Mouse (Mus musculus) thymus, adult 2 months (tissue): ENCODE data around the gene Faxc. TPM values are rescaled to one million over a fixed set of nuclear protein-coding genes. Genes with fewer than 3 reads are reported as not detected.

Experiments used
- DNase-seq: peaks from one replicate; pipeline ENCODE4 v3.0.0; 2021
- H3K27ac ChIP-seq: fragments of 200-500 bp; 2 replicates; pipeline ENCODE4 v1.5.1; 2012; ENCODE audit warnings: low read length, control low read depth; ENCODE audit not compliant: control insufficient read depth, insufficient read depth
- H3K27me3 ChIP-seq: fragments of 200-500 bp; 2 replicates; pipeline ENCODE4 v1.6.1; 2012; ENCODE audit warnings: mild to moderate bottlenecking, low read length, moderate library complexity, mixed read lengths; ENCODE audit not compliant: control insufficient read depth, insufficient read depth
- H3K36me3 ChIP-seq: fragments of 200-500 bp; 2 replicates; pipeline ENCODE4 v1.6.1; 2012; ENCODE audit warnings: mild to moderate bottlenecking, low read length, moderate library complexity; ENCODE audit not compliant: control insufficient read depth, insufficient read depth
- H3K4me1 ChIP-seq: fragments of 200-500 bp; replicated peaks from 2 replicates; pipeline ENCODE4 v1.6.1; 2012; ENCODE audit warnings: low read length; ENCODE audit not compliant: control insufficient read depth, insufficient read depth
- H3K4me3 ChIP-seq: fragments of 200-500 bp; 2 replicates; pipeline ENCODE4 v1.5.1; 2012; ENCODE audit warnings: mild to moderate bottlenecking, low read length, control low read depth, moderate library complexity; ENCODE audit not compliant: control insufficient read depth, insufficient read depth
- CTCF ChIP-seq: fragments of 200-500 bp; IDR thresholded peaks from 2 replicates; pipeline ENCODE4 v1.5.1; 2012; ENCODE audit warnings: mild to moderate bottlenecking, control low read depth, low read length, moderate library complexity, borderline replicate concordance; ENCODE audit not compliant: control insufficient read depth, poor library complexity, insufficient read depth; ENCODE audit errors: extremely low read depth
- POLR2A ChIP-seq: fragments of 200-500 bp; IDR thresholded peaks from 2 replicates; pipeline ENCODE4 v1.6.1; 2012; ENCODE audit warnings: mild to moderate bottlenecking, low read length, control low read depth, moderate library complexity; ENCODE audit not compliant: control insufficient read depth, poor library complexity, insufficient read depth; ENCODE audit errors: extremely low read depth
- WGBS: fragments of 180-500 bp; shearing (Covaris S2); methylation state at CpG from one replicate; pipeline ENCODE4 v1.1.7; 2018; 5-methylcytosine and 5-hydroxymethylcytosine counted together
- polyA plus RNA-seq: library from polyadenylated mRNA; depleted of rRNA; stranded (reverse); fragments of >200 nt; gene quantifications from 2 replicates; pipeline ENCODE4 v1.2.3, GENCODE M21; 2012

Gene Faxc
- polyA plus RNA-seq, 1 experiment, result 0.40 TPM

DNA sequence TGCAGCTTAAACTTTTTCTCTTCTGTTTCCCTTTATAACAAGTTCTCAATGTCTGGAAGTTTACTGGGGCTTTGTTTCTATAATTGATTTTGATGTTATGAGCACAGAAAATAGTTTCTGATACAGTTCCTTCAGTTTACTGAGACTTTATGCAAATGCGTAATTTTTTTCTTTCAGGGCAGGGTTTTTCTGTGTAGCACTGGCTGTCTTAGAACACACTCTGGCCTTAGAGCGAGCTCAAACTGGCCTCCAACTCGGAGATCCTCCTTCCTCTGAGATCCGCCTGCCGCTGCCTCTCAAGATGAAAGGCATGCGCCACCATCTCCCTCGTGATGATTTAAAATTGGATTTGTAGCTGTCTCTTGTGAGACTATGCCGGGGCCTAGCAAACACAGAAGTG, 6.8 kb downstream of the Faxc start:
- Histone ChIP-seq H3K27ac (no peak overlapping the region), H3K4me3 (no peak overlapping the region), H3K27me3 (no peaks in the 10 kb centered on the region), H3K4me1 (no peaks in the 10 kb centered on the region), H3K36me3 (no peaks in the 10 kb centered on the region)
- TF ChIP-seq CTCF (no peak), POLR2A (no peak)
- 95% methylated on average over 8 of the region's 8 CpGs for WGBS
- DNase-seq, result no peak

DNA sequence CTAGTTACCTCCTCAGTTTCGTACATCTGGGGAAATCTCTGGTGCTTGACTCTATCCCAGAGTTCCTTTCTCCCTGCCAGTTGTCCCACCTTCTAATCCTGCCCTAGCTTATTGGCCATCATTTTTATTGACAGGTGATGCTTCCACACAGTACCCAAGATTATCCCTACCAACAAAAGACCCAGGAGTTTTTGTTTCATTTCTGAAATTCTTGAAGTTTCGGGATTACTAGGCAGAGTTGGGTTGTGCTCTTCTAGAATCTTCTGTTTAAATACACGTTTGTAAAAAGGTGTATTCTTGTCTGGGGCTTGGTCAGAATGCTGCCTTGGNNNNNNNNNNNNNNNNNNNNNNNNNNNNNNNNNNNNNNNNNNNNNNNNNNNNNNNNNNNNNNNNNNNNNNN, 13.5 kb downstream of the Faxc start:
- H3K4me3 ChIP-seq, result no peak overlapping the region
- TF ChIP-seq CTCF, result no peak
- TF ChIP-seq POLR2A, result no peak
- H3K4me1 ChIP-seq, result no peaks in the 10 kb centered on the region
- no peaks in the 10 kb centered on the region for H3K27me3 ChIP-seq
- no peaks in the 10 kb centered on the region for H3K36me3 ChIP-seq
- DNase-seq, result no peak
- WGBS, result 83% methylated on average over 3 of the region's 3 CpGs
- H3K27ac ChIP-seq, result no peak overlapping the region

DNA sequence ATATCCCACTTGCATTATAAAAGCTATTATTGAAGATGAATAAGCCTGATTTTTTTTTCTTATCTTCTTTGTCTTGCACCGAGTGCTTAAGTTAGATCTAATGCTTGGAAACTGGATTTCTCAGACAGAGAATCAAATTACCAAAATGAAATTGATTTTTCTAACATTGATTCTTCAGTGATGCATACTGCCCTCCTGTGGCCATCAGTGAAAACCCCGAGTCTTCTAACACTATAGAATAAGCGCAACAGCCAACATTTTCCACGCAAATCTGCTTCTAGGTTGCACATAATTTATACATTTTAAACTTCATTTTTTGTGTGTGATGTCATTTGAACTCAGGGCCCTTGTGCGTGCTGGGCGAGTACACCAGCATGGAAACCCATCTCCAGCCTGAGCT, 20.3 kb downstream of the Faxc start:
- Histone ChIP-seq H3K36me3 (no peaks in the 10 kb centered on the region), H3K27ac (no peak overlapping the region), H3K27me3 (no peaks in the 10 kb centered on the region), H3K4me3 (no peak overlapping the region), H3K4me1 (no peaks in the 10 kb centered on the region)
- TF ChIP-seq POLR2A (no peak), CTCF (no peak)
- no peak for DNase-seq
- WGBS, result 29% methylated on average over 6 of the region's 6 CpGs

DNA sequence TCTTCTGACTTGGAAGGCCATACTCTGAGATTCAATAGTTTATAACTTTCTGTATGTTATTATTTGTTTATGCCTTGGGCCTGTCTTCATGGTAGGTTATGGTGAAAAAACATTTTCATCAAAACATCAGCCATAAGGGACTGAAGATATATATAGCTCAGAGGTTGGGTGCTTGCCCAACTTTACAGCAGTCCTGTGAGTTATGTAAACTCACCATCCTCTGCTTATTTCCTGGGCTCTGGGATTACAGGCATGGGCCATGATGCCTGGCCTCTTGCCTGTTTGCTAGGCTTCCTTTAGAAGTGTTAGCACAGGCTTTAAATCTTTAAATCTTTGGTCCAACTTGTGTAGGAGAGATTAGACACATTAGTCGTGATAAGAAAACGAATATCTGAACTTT, 21.1 kb downstream of the Faxc start:
- no peak for TF ChIP-seq CTCF
- Histone ChIP-seq H3K4me3 (no peak overlapping the region), H3K27ac (no peak overlapping the region), H3K4me1 (no peaks in the 10 kb centered on the region), H3K36me3 (no peaks in the 10 kb centered on the region), H3K27me3 (no peaks in the 10 kb centered on the region)
- WGBS, result 52% methylated on average over 2 of the region's 2 CpGs
- DNase-seq, result no peak

DNA sequence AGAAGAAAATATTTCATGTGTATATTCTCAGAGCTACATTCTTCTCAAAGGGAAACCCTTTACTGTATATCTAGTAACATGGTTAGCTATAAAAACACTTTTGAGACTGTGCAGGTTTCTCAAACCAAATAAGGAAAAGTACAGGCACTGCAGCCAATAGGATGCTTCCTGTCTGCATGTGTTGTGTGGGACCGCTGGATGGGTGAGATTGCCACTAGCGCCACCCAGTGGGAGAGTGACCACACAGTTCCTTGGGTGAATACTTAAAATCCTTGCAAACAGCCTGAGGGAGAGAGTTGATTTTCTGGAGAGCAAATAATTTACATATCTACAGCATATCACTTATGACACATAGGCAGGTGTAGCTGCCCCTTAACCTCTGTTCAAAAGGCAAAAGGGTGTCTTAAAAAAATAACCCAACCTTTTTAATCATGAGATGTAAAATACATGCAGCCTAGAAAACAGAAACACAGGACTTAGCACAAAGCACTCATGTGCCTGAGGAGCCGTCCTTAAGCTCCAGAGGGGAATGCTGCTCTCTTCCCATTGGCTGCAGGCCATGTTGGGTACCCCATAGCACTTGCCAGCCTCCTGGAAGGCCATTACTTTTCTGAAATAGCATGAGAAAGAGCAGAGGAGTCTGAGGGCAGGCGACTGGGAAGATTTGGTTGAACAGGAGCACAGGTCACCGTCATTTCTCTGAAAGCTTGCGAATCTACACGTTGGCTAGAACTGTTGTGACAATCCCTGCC, 26.6 kb downstream of the Faxc start:
- H3K4me3 ChIP-seq, result no peak overlapping the region
- peak; percentile 44 for DNase-seq
- H3K36me3 ChIP-seq, result no peaks in the 10 kb centered on the region
- H3K27me3 ChIP-seq, result no peaks in the 10 kb centered on the region
- TF ChIP-seq CTCF, result no peak
- TF ChIP-seq POLR2A, result no peak
- WGBS, result 68% methylated on average over 7 of the region's 7 CpGs
- H3K4me1 ChIP-seq, result no peaks in the 10 kb centered on the region
- no peak overlapping the region for H3K27ac ChIP-seq

DNA sequence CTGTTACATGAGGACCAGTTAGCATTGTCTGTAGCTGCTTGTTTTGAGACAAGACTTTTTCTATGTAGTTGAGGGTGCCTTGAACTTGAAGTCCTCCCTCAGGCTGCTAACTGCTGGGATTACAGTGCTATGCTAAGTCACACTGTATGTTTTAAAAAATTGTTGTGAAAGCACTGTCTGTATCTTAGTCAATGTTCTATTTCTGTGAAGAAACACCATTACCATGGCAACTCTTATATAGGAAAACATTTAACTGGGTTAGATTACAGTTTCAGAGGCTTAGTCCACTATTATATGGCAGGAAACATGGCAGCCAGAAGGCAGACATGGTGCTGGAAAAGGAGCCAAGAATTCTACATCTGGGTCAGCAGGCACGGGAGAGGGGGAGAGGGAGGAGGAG, 40.8 kb downstream of the Faxc start:
- DNase-seq, result no peak
- H3K27me3 ChIP-seq, result no peaks in the 10 kb centered on the region
- H3K4me3 ChIP-seq, result no peak overlapping the region
- no peak overlapping the region for H3K27ac ChIP-seq
- 75% methylated on average over 1 of the region's 1 CpGs for WGBS
- TF ChIP-seq CTCF, result no peak
- no peak for TF ChIP-seq POLR2A
- no peaks in the 10 kb centered on the region for H3K36me3 ChIP-seq
- H3K4me1 ChIP-seq, result no peaks in the 10 kb centered on the region

DNA sequence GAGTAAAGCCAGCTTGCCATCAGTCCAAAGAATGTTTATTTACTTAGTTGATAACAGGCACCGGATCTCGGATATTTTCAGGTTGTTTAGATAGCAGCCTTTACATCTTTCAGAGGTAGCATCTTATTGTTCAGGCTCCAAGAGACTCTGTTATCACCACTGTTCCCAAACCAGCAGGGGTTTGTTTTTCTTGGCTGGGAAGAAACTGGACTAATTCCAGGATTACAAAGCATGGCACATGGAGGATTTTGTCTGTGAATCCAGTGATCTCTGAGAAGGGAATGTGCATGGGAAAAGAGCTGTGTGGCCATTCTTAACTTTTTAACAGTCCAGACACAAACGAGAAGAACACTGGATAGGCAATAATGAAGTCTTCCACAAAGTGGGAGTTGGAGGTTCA, 43.0 kb downstream of the Faxc start:
- no peaks in the 10 kb centered on the region for H3K4me1 ChIP-seq
- no peak for DNase-seq
- TF ChIP-seq CTCF, result no peak
- no peak for TF ChIP-seq POLR2A
- no peak overlapping the region for H3K27ac ChIP-seq
- H3K36me3 ChIP-seq, result no peaks in the 10 kb centered on the region
- no peak overlapping the region for H3K4me3 ChIP-seq
- 67% methylated on average over 3 of the region's 3 CpGs for WGBS
- no peaks in the 10 kb centered on the region for H3K27me3 ChIP-seq
